Mouse (Mus musculus) MEL (cell line): ENCODE measurements at regions not wholly inside any gene's neighbourhood (a gene's known extent, or its start where the extent isn't known, plus 50 kb on each side); places are given as distances from the start of the nearest gene placed in this dataset.

Source experiments
- DNase-seq: peaks from one replicate; pipeline ENCODE4 v3.0.0; 2011; ENCODE audit warnings: low read depth, low spot score
- H3K27ac ChIP-seq: 2 replicates; pipeline ENCODE4 v1.5.1; 2012; ENCODE audit warnings: low read depth, mild to moderate bottlenecking, control low read depth, low read length, moderate library complexity; ENCODE audit not compliant: control insufficient read depth
- H3K27me3 ChIP-seq, 2 experiments: fragments of 150-350 bp in 1 of 2; sonication (generic) in 1 of 2; 2 replicates each; pipeline ENCODE4 v1.6.1; 2012; ENCODE audit warnings: low read length in 2 of 2, mild to moderate bottlenecking in 2 of 2, improper control_type of control experiment in 1 of 2, moderate library complexity in 1 of 2; ENCODE audit not compliant: insufficient read depth in 2 of 2, control insufficient read depth in 1 of 2
- H3K36me3 ChIP-seq, 2 experiments: 2 replicates each; pipeline ENCODE4 v1.6.1; 2012 to 2014; ENCODE audit warnings: low read length in 2 of 2, improper control_type of control experiment in 1 of 2, inconsistent platforms in 1 of 2, mild to moderate bottlenecking in 1 of 2; ENCODE audit not compliant: insufficient read depth in 2 of 2, control insufficient read depth in 1 of 2
- H3K4me1 ChIP-seq, 2 experiments: fragments of 150-350 bp in 1 of 2; sonication (generic) in 1 of 2; 2 replicates each; pipeline ENCODE4 v1.6.1; 2012; ENCODE audit warnings: low read length in 2 of 2, improper control_type of control experiment in 1 of 2, mild to moderate bottlenecking in 1 of 2; ENCODE audit not compliant: insufficient read depth in 2 of 2, control insufficient read depth in 1 of 2
- H3K4me3 ChIP-seq, 2 experiments: fragments of 150-350 bp in 1 of 2; sonication (generic) in 1 of 2; 2 replicates each; pipeline ENCODE4 v1.5.1; 2012; ENCODE audit warnings: low read depth in 2 of 2, low read length in 2 of 2, mild to moderate bottlenecking in 2 of 2, moderate library complexity in 2 of 2, control low read depth in 1 of 2, improper control_type of control experiment in 1 of 2; ENCODE audit not compliant: control insufficient read depth in 1 of 2, insufficient read depth in 1 of 2
- H3K79me2 ChIP-seq: 2 replicates; pipeline ENCODE4 v1.6.1; 2012; ENCODE audit warnings: mild to moderate bottlenecking, low read length, moderate library complexity; ENCODE audit not compliant: control insufficient read depth, poor library complexity, insufficient read depth
- H3K9ac ChIP-seq: 2 replicates; pipeline ENCODE4 v1.6.1; 2012; ENCODE audit warnings: low read depth, mild to moderate bottlenecking, control low read depth, low read length, moderate library complexity; ENCODE audit not compliant: control insufficient read depth, poor library complexity, severe bottlenecking
- H3K9me3 ChIP-seq: fragments of 150-350 bp; sonication (generic); replicated peaks from 2 replicates; pipeline ENCODE4 v1.6.1; 2012; ENCODE audit warnings: mild to moderate bottlenecking, low read length, improper control_type of control experiment, moderate library complexity; ENCODE audit not compliant: insufficient read depth
- BHLHE40 ChIP-seq: IDR thresholded peaks from 2 replicates; pipeline ENCODE4 v1.6.1; 2012; ENCODE audit warnings: low read depth, mild to moderate bottlenecking, inconsistent platforms, low read length, improper control_type of control experiment, borderline replicate concordance
- CHD1 ChIP-seq: IDR thresholded peaks from 2 replicates; pipeline ENCODE4 v1.6.1; 2012; ENCODE audit warnings: low read depth, mild to moderate bottlenecking, inconsistent platforms, low read length, improper control_type of control experiment
- CHD2 ChIP-seq: IDR thresholded peaks from 2 replicates; pipeline ENCODE4 v1.6.1; 2011; ENCODE audit warnings: low read length, improper control_type of control experiment
- CTCF ChIP-seq, 3 experiments: IDR thresholded peaks in 2 of 3; conservative IDR thresholded peaks in 1 of 3; 2 replicates each; pipeline ENCODE4 v1.5.1; 2011 to 2012; ENCODE audit warnings: low read length in 3 of 3, low read depth in 2 of 3, mild to moderate bottlenecking in 2 of 3, improper control_type of control experiment in 1 of 3, inconsistent platforms in 1 of 3, mixed read lengths in 1 of 3, moderate library complexity in 1 of 3; ENCODE audit not compliant: control insufficient read depth in 1 of 3, insufficient read depth in 1 of 3, poor library complexity in 1 of 3, severe bottlenecking in 1 of 3
- E2F4 ChIP-seq: IDR thresholded peaks from 2 replicates; pipeline ENCODE4 v1.6.1; 2011; ENCODE audit warnings: low read depth, low read length, improper control_type of control experiment, borderline replicate concordance
- EP300 ChIP-seq, 2 experiments: IDR thresholded peaks; 2 replicates each; pipeline ENCODE4 v1.6.1; 2011; ENCODE audit warnings: improper control_type of control experiment in 2 of 2, low read length in 2 of 2, low read depth in 1 of 2, mild to moderate bottlenecking in 1 of 2
- ETS1 ChIP-seq: IDR thresholded peaks from 2 replicates; pipeline ENCODE4 v1.6.1; 2012; ENCODE audit warnings: low read depth, mild to moderate bottlenecking, inconsistent platforms, low read length, improper control_type of control experiment, moderate library complexity
- GATA1 ChIP-seq: IDR thresholded peaks from 2 replicates; pipeline ENCODE4 v1.6.1; 2011; ENCODE audit warnings: low read depth, low read length, improper control_type of control experiment
- HCFC1 ChIP-seq: IDR thresholded peaks from 2 replicates; pipeline ENCODE4 v1.6.1; 2012; ENCODE audit warnings: low read depth, mild to moderate bottlenecking, inconsistent platforms, low read length, improper control_type of control experiment, moderate library complexity
- JUND ChIP-seq: IDR thresholded peaks from 2 replicates; pipeline ENCODE4 v1.6.1; 2011; ENCODE audit warnings: low read depth, mild to moderate bottlenecking, improper control_type of control experiment, low read length
- KAT2A ChIP-seq: conservative IDR thresholded peaks from 2 replicates; pipeline ENCODE4 v1.6.1; 2012; ENCODE audit warnings: low read depth, low read length, improper control_type of control experiment, inconsistent platforms
- MAFK ChIP-seq: IDR thresholded peaks from 2 replicates; pipeline ENCODE4 v1.6.1; 2011; ENCODE audit warnings: low read depth, mild to moderate bottlenecking, low read length, improper control_type of control experiment, borderline replicate concordance
- MAZ ChIP-seq: IDR thresholded peaks from 2 replicates; pipeline ENCODE4 v1.6.1; 2012; ENCODE audit warnings: low read depth, mild to moderate bottlenecking, inconsistent platforms, low read length, improper control_type of control experiment
- MXI1 ChIP-seq: IDR thresholded peaks from 2 replicates; pipeline ENCODE4 v1.6.1; 2011; ENCODE audit warnings: mild to moderate bottlenecking, low read depth, low read length, improper control_type of control experiment
- MYB ChIP-seq: IDR thresholded peaks from 2 replicates; pipeline ENCODE4 v1.6.1; 2011; ENCODE audit warnings: mild to moderate bottlenecking, low read depth, low read length, improper control_type of control experiment
- NELFE ChIP-seq: IDR thresholded peaks from 2 replicates; pipeline ENCODE4 v1.6.1; 2011; ENCODE audit warnings: low read depth, low read length, improper control_type of control experiment
- POLR2A ChIP-seq, 2 experiments: IDR thresholded peaks; 2 replicates each; pipeline ENCODE4 v1.6.1; 2011 to 2012; ENCODE audit warnings: low read length in 2 of 2, mild to moderate bottlenecking in 2 of 2, control low read depth in 1 of 2, improper control_type of control experiment in 1 of 2, low read depth in 1 of 2, moderate library complexity in 1 of 2; ENCODE audit not compliant: control insufficient read depth in 1 of 2, insufficient read depth in 1 of 2, poor library complexity in 1 of 2
- POLR2AphosphoS2 ChIP-seq: IDR thresholded peaks from 2 replicates; pipeline ENCODE4 v1.6.1; 2011; ENCODE audit warnings: low read length, improper control_type of control experiment
- RAD21 ChIP-seq: IDR thresholded peaks from 2 replicates; pipeline ENCODE4 v1.6.1; 2011; ENCODE audit warnings: mild to moderate bottlenecking, low read depth, low read length, improper control_type of control experiment
- RCOR1 ChIP-seq: IDR thresholded peaks from 2 replicates; pipeline ENCODE4 v1.6.1; 2012; ENCODE audit warnings: low read depth, mild to moderate bottlenecking, inconsistent platforms, low read length, improper control_type of control experiment
- SMC3 ChIP-seq: IDR thresholded peaks from 2 replicates; pipeline ENCODE4 v1.6.1; 2011; ENCODE audit warnings: low read depth, low read length, improper control_type of control experiment
- TCF12 ChIP-seq: IDR thresholded peaks from 2 replicates; pipeline ENCODE4 v1.6.1; 2014; ENCODE audit warnings: low read depth, mild to moderate bottlenecking, inconsistent platforms, low read length, improper control_type of control experiment, moderate library complexity
- USF1 ChIP-seq: IDR thresholded peaks from 2 replicates; pipeline ENCODE4 v1.6.1; 2014; ENCODE audit warnings: low read depth, mild to moderate bottlenecking, inconsistent platforms, low read length, improper control_type of control experiment, moderate library complexity
- USF2 ChIP-seq, 2 experiments: IDR thresholded peaks; 2 replicates each; pipeline ENCODE4 v1.6.1; 2011 to 2012; ENCODE audit warnings: improper control_type of control experiment in 2 of 2, low read length in 2 of 2, borderline replicate concordance in 1 of 2, inconsistent platforms in 1 of 2, low read depth in 1 of 2, mild to moderate bottlenecking in 1 of 2; ENCODE audit not compliant: insufficient read depth in 1 of 2
- ZC3H11A ChIP-seq: IDR thresholded peaks from 2 replicates; pipeline ENCODE4 v1.6.1; 2012; ENCODE audit warnings: low read depth, mild to moderate bottlenecking, inconsistent platforms, low read length, improper control_type of control experiment
- ZKSCAN1 ChIP-seq: IDR thresholded peaks from 2 replicates; pipeline ENCODE4 v1.6.1; 2012; ENCODE audit warnings: low read depth, mild to moderate bottlenecking, inconsistent platforms, low read length, improper control_type of control experiment, moderate library complexity
- ZNF384 ChIP-seq: IDR thresholded peaks from 2 replicates; pipeline ENCODE4 v1.6.1; 2012; ENCODE audit warnings: low read depth, mild to moderate bottlenecking, inconsistent platforms, low read length, improper control_type of control experiment

DNA sequence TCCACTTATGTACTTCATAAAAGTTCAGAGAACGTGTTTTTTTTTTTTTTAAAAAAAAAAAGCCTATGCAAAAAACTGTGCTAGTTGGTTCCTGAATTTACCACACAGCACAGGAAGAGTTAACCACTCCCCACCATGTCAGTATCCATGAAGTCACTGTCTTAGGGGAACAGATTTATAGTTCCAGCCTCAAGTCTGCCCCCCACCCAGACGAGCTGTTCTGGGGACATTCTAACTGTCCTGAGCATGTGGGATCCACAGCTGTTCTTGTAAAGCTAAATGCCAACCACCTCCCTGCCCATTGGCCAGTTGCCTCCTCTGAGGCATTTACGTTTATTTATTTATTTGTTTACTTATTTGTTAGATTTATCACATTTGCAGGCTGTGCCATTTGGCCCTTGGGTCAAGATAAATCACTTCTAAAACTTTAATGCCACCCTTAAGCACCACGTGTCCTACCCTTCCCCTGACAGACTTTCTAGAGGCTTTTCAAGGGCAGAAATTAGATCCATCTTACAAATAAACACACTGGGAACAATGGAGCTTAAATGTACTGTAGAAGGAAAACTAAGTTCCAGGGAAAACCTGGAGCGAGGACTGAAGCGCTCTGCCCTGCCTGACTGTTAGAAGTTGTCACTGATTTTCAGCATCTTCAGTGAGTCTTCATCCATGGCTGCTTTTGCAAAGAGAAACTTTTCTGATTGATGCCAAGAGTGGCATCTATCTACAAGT is 343.7 kb upstream of the Nfe2l3 start:
- Histone ChIP-seq H3K27me3 (no peaks in the 10 kb centered on the region), H3K9me3 (no peaks in the 10 kb centered on the region), H3K9ac (no peak overlapping the region), H3K4me1 (no peaks in the 10 kb centered on the region), H3K27ac (no peak overlapping the region), H3K36me3 (no peaks in the 10 kb centered on the region), H3K4me3 (no peak overlapping the region), H3K79me2 (no peaks in the 10 kb centered on the region)
- DNase-seq = no peak
- TF ChIP-seq HCFC1 = no peak
- TF ChIP-seq SMC3 = no peak
- TF ChIP-seq MXI1 = no peak
- TF ChIP-seq USF1 = no peak
- no peak for TF ChIP-seq CHD1
- no peak for TF ChIP-seq MYB
- no peak for TF ChIP-seq KAT2A
- TF ChIP-seq NELFE = no peak
- TF ChIP-seq CTCF (IDR thresholded peaks at IDR 0.05 in 2 of 3, conservative IDR thresholded peaks at IDR 0.05 in 1 of 3; ENCODE audit: control insufficient read depth in 1 of 3, insufficient read depth in 1 of 3, low read depth in 2 of 3, low read length in 3 of 3, poor library complexity in 1 of 3, severe bottlenecking in 1 of 3) = no peak
- no peak for TF ChIP-seq TCF12
- no peak for TF ChIP-seq BHLHE40
- no peak for TF ChIP-seq USF2 (IDR thresholded peaks at IDR 0.05; ENCODE audit: borderline replicate concordance in 1 of 2, insufficient read depth in 1 of 2, low read depth in 1 of 2, low read length in 2 of 2)
- no peak for TF ChIP-seq EP300 (IDR thresholded peaks at IDR 0.05; ENCODE audit: low read depth in 1 of 2, low read length in 2 of 2)
- no peak for TF ChIP-seq POLR2A (IDR thresholded peaks at IDR 0.05; ENCODE audit: control insufficient read depth in 1 of 2, insufficient read depth in 1 of 2, low read depth in 1 of 2, low read length in 2 of 2, poor library complexity in 1 of 2)
- no peak for TF ChIP-seq ZKSCAN1
- TF ChIP-seq ZNF384 = no peak
- no peak for TF ChIP-seq POLR2AphosphoS2

DNA sequence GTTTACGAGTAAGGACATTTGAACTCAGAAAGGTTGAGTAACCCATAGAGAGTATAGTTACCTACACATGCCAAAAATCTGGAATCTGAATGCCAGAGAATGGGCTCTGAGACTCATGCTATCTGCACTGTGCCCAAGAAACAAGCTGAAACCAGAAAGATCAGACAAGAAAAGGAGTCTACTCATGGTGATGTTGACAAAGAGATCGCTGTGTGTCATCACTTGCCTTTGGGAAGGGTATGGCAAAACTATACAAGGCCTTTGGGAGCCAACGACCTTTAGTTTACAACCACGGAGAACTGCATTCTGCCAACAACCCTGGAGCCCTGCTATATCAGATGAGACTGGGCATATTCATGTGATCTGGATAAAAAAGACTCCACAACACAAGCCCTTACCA is 339.3 kb upstream of the Nfe2l3 start:
- Histone ChIP-seq H3K4me1 (no peaks in the 10 kb centered on the region), H3K27ac (no peak overlapping the region), H3K36me3 (no peaks in the 10 kb centered on the region), H3K27me3 (no peaks in the 10 kb centered on the region), H3K79me2 (no peaks in the 10 kb centered on the region), H3K9me3 (no peaks in the 10 kb centered on the region), H3K9ac (no peak overlapping the region), H3K4me3 (no peak overlapping the region)
- TF ChIP-seq MXI1 (no peak), USF2 (IDR thresholded peaks at IDR 0.05; ENCODE audit: borderline replicate concordance in 1 of 2, insufficient read depth in 1 of 2, low read depth in 1 of 2, low read length in 2 of 2) (no peak), USF1 (no peak), MAZ (no peak), ETS1 (no peak), EP300 (IDR thresholded peaks at IDR 0.05; ENCODE audit: low read depth in 1 of 2, low read length in 2 of 2) (no peak), E2F4 (no peak), JUND (no peak), CHD2 (no peak), RAD21 (no peak), POLR2A (IDR thresholded peaks at IDR 0.05; ENCODE audit: control insufficient read depth in 1 of 2, insufficient read depth in 1 of 2, low read depth in 1 of 2, low read length in 2 of 2, poor library complexity in 1 of 2) (no peak), MAFK (no peak), ZC3H11A (no peak), RCOR1 (no peak), MYB (no peak), GATA1 (no peak)
- no peak for DNase-seq
